Mouse (Mus musculus): Measurements from ENCODE around the gene Kcnh6.

- TF ChIP-seq GATA1 (IDR thresholded peaks at IDR 0.05; ENCODE audit: borderline replicate concordance, low read length) (no peak), FLI1 (IDR thresholded peaks at IDR 0.05; ENCODE audit: low read length) (no peak)
Measured at GRCm38 (mm10) chr11:105989446-105989845, 18.5 kb upstream of the Kcnh6 start.

Data from megakaryocyte, embryonic 14.5 days (primary cell).